Mouse (Mus musculus) gastrocnemius, postnatal 36 days (tissue): Measurements from ENCODE around the gene Def8. TPM values are rescaled to one million over a fixed set of nuclear protein-coding genes. Genes with fewer than 3 reads are reported as not detected.
A peak's percentile ranks its signal among the peaks of the same experiment; 100 is the strongest.

ENCODE experiments used
- DNase-seq, 2 experiments: peaks; one replicate each; pipeline ENCODE4 v3.0.0; 2022
- intact Hi-C: fragments of 180-260 bp; cut with DNase I; formaldehyde crosslinking; loops from one replicate; pipeline ENCODE4 v1.15.1; 2025
- total RNA-seq, 2 experiments: library from RNA; stranded (reverse); gene quantifications; 2 replicates each; pipeline ENCODE4 v1.2.3; 2021

Def8 gene
- total RNA-seq, 2 experiments from 2014 or later, result 35.7 to 40.3 TPM

DNA sequence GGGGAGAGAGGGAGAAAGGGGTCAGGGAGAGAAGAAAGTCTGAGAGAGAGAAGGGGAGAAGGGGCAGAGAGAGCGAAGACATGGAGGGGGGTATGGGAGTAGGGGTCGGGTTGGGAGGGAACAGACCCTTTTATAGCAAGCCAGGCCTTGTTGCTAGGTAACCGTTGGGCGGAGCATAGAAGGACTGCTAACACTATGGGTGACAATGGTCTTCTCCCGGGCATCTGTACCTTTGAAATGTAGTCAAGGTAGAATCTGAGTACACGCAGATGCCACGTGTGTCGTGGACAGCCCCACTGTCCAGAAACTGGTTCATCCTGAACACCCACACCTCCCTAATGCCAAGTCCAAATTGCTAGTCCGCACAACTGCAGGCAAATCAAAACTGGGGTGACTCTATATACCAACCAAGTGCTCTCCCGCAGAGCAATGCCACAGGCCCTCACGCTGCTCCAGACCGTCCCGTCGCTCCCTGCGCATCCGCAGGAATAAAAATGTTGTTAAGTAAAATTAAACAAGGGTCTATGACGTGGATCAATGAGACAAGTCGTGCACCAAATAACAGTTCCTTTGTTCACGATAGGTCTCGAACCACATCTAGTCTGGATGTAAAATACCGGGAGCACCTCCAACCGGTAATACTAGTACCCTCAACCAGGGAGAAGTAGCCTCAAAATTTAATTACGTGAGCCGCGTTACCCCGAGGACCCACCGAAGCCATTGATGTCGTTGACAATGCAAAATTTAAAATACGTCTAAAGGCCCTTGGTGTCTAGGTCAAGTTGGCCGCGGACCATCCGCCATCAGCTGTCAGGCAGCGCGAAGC, 53.8 kb downstream of the Def8 start:
- intact Hi-C loops, result no loop called here
- DNase-seq, result no peak

DNA sequence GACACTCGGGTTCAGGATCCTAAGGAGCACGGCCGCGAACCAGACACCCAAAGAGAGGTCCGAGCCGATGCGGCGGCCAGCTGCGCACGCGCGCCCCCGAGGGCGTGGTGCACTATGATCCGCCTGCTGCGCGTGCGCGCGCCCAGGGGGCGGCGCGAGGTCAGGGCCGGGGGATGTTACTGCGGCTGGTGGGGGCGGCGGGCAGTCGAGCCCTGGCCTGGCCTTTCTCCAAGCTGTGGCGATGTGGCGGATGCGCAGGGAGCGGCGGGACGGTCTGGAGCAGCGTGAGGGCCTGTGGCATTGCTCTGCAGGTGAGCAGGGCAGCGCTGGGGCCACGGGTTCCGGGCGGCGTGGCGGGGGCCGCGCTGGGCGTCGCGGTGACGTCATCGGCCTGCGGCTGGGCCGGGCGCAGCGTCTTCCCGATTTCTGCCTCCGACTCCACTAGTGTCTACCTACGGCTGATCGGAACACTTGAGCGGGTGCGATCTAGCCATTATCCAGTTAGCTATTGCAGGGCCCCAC, 54.5 kb downstream of the Def8 start, which contains the start of gene Afg3l1:
Gene Afg3l1 (plus strand): TSS at position 167 of the 522 bp plus-strand sequence.
- DNase-seq, result peak; percentile 91 to 96
- intact Hi-C loops, result no loop called here

GRCm38 (mm10) chr8:123478456-123479218, 55.3 kb downstream of the Def8 start:
- no peak for DNase-seq
- intact Hi-C loops, result no loop called here

DNA sequence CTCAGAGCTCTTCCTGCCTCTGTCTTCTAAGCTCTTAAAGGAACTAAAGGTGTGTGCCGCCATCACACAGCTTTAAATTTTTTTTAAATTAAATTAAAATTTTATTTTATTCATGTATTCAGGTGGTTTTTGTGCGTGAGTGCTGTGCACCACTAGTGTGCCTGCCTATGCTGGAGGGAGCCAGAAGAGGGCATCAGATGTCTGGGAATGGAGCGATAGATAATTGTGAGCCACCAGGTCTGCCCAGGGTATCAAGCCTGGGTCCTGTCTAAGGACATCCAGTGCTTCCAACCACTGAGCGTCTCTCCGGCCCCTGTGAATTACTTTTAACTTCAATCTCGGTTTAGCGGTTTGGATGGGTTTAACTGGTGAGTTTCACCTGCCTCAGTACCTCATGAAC, 59.3 kb downstream of the Def8 start:
- intact Hi-C loops, result no loop called here

DNA sequence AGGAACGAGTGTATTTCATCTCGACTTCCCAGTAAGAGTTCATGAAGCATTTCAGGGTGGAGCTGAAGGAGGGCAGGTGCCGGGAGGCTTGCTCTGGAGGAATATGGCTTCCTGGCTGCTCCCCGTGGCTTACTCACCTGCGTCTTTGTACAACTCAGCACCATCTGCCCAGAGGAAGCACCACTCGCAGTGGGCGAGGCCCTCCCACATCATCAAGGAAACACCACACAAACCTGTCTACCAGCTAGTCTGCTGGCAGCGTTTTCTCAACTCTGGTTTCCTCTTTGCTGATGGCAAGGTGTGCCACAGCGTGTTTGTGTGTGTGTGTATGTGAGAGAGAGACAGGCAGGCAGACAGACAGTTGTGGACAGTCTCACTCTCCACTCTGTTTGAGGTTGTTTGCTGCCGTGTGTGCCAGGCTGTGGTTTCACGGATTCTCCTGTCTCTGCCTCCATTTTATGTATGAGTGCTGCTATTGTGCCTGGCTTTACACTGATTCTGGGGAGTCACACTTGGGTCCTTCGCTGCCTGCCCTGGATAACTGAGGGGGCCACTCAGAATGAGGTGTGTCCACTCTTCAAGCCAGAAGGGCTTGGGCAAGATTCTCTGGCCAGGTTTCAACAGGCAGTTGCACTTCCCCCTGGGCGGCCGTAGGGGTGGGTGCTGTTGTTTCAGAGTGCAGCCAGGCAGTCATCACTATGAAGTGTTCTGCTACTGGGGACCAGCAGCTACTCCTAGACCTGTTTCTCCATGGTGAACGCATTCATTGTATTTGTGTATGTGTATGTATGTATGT, 68.2 kb downstream of the Def8 start:
- DNase-seq, result no peak
- intact Hi-C loops, result no loop called here

More for the DNA sequence above, 59.3 kb downstream of the Def8 start:
- DNase-seq, result no peak

DNA sequence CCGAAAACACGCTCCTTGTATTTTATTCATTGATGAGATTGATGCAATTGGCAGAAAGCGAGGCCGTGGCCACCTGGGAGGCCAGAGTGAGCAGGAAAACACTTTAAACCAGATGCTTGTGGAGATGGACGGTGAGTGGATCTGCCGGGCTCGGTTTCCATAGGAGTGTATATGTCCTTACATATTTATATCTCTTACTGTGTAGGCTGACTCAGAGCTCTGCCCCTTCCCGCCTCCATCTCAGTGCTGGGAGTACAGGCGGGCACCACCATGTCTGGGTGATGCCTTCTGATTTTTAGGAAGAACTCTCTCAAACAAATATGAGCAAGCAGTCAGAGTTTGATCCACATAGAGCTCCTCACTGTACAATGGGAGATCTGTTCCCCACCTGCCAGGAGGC, 69.6 kb downstream of the Def8 start:
- intact Hi-C loops, result no loop called here
- no peak for DNase-seq

GRCm38 (mm10) chr8:123497699-123498098, 74.4 kb downstream of the Def8 start:
- intact Hi-C loops, result no loop called here
- no peak for DNase-seq

DNA sequence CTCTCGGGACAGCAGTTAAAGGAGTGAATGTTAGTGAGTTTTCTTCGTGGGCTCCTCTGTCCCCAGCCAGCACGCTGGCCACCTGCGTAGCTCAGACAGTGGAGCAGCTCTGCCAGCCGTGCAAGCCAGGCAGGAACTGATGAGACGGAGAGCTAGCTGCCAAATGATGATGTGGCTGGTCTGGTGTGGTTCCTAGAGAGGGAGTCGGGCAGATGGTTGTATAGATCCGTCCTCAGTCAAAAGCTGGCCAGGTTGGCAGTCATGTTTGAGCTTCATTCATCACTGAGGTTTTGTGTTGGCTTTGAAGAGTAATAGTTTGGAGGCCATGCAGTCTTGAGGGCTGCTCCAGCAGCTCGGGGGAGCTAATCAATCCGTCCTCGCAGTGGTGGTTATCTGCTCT, 75.6 kb downstream of the Def8 start:
- intact Hi-C loops, result no loop called here
- no peak for DNase-seq

DNA sequence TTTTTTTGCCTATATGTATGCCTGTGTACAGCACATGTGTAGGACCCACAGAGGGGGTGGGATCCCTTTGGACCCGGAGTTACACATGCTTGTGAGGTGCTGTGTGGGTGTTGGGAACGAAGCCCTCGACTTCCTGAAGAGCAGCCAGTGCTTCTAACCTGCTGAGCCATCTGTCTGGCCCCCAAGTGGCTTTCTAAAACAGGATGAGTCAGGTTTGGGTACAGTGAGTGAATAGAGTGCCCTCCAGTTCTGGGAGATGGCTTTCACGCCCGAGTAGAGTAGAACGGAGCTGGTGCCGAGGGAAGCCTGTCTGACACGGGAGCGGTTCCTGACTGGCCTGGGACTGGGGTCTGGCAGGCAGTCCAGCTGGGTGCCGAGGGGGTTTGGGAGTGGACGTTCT, 76.2 kb downstream of the Def8 start:
- intact Hi-C loops, result no loop called here
- DNase-seq, result no peak

- intact Hi-C loops, result no loop called here
- no peak for DNase-seq
Measured at GRCm38 (mm10) chr8:123502192-123502591, 78.9 kb downstream of the Def8 start.

- intact Hi-C loops, result no loop called here
- DNase-seq, result no peak
Measured at GRCm38 (mm10) chr8:123503801-123504467, 80.6 kb downstream of the Def8 start.

GRCm38 (mm10) chr8:123504591-123505195, 81.4 kb downstream of the Def8 start:
- intact Hi-C loops, result no loop called here
- no peak for DNase-seq

- no peak for DNase-seq
- intact Hi-C loops, result no loop called here
Measured at GRCm38 (mm10) chr8:123505267-123505666, 81.9 kb downstream of the Def8 start.

GRCm38 (mm10) chr8:123505695-123506094, 82.4 kb downstream of the Def8 start:
- no peak for DNase-seq
- intact Hi-C loops, result no loop called here

DNA sequence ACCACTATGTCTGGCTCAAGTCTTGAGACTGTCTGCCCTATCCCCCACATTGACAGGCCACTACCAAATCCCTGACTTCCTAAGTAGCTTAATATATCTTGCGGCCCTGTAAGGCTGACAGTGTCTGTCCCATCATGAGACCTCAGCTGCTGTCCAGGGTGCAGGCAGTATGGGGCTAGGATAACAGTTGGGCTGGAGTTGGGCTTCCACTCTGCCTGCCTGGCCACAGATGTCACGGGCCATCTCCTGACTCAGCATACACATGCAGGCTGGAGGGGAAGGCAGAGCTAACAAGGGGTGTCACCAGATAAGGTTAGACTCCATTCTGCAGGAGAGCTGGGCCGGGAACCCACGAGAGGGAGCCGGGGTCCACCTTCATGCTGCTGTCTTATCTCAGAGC, 83.8 kb downstream of the Def8 start:
- no peak for DNase-seq
- intact Hi-C loops, result no loop called here

DNA sequence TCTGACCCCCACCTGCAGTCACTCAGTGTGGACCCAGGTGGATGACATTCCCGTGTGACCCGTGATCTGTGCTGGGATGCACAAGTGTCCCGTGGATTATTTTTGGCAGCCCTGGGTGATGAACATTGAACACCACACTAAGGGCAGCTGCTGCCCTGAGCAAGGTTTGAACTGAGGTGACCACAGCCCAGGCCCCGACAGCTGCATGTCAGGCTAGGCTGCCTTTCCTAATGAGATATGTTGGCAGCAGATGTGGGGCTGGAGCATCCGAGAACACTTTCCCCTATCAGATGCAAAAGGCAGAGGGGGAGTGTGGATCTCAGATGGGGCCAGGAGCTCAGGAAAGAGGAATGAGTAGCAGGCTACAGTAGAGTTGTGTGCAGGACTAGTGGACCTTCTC, 87.5 kb downstream of the Def8 start:
- intact Hi-C loops, result no loop called here
- DNase-seq, result no peak
